Mouse (Mus musculus) layer of hippocampus, postnatal 25 days (tissue): ENCODE measurements around the gene Nrk. TPM values are rescaled to one million over a fixed set of nuclear protein-coding genes. Genes with fewer than 3 reads are reported as not detected.

ENCODE experiments used
- total RNA-seq, 2 experiments: library from RNA; stranded (reverse); gene quantifications; 2 replicates each; pipeline ENCODE4 v1.2.3; 2021

Gene Nrk
- total RNA-seq, 2 experiments from 2014 or later, result 0.10 to 0.16 TPM

Other genes starting within 250 kb of the Nrk start
- not detected for gene Serpina7, start 170.8 kb downstream of the Nrk start, total RNA-seq
- gene 4930513O06Rik, start 171.8 kb downstream of the Nrk start, total RNA-seq, result not detected